Mouse (Mus musculus): Measurements from ENCODE around the gene Fbxo41. TPM values are rescaled to one million over a fixed set of nuclear protein-coding genes. Genes with fewer than 3 reads are reported as not detected.

Fbxo41 gene
- total RNA-seq (2021) (under 1 TPM in 1 of 2 experiments, not detected in 1; 0.02 TPM), polyA plus RNA-seq (2012; rRNA removed) (0.02 and 0.03 TPM in 2 replicates)
- long read RNA-seq, result 0 reads

- no peak for TF ChIP-seq EP300 (IDR thresholded peaks at IDR 0.05; ENCODE audit: insufficient read depth, low read depth, low read length)
- no peak for TF ChIP-seq POLR2A (IDR thresholded peaks at IDR 0.05; ENCODE audit: insufficient read depth, low read depth, low read length)
- no peak for TF ChIP-seq CTCF (IDR thresholded peaks at IDR 0.05)
- H3K4me1 ChIP-seq (ENCODE audit: control insufficient read depth, insufficient read depth, low read length), result no peaks in the 10 kb centered on the region
- no peak within 1 kb of the TSS for H3K9ac ChIP-seq (ENCODE audit: low read depth, low read length)
- peaks cover 11% of the 10 kb centered on the region for H3K27me3 ChIP-seq (ENCODE audit: control insufficient read depth, insufficient read depth, low read length)
- WGBS, result 3% methylated on average over 20 of the region's 22 CpGs
- no peak within 1 kb of the TSS for H3K27ac ChIP-seq
- DNase-seq, result peak in 1 of 2 experiments; percentile 8
- H3K4me3 ChIP-seq, result peak within 1 kb of the TSS; percentile 27
- H3K36me3 ChIP-seq (ENCODE audit: control insufficient read depth, insufficient read depth, low read length), result no peaks in the 10 kb centered on the region
- H3K79me2 ChIP-seq (replicated peaks; ENCODE audit: control insufficient read depth, insufficient read depth, low read length), result no peaks in the 10 kb centered on the region
- intact Hi-C loops (cut with DNase I), result no loop called here
Observed at GRCm38 (mm10) chr6:85502911-85503250, at the start of gene Fbxo41. Fbxo41 (minus strand) TSS chr6:85502994.

DNA sequence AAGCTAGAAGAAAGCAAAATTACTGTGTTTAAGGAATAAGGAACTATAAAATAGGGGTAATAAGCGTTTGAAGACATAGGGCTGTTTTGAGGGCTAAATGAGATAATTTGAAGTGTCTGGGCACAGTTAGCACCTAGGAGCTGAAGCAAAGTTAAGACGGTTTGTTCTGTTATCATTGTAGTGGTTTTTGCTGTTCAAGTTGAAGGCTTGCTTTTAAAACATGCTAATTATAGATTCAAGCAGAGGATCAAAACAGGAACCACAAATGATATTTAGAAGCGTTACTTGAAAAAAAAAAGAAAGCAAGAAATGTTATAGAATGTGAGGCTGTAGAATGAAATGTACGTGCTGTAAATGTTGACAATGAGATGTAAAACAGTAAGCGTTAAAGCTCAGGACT lies 44.8 kb upstream of the Fbxo41 start:
- Histone ChIP-seq H3K4me1 (ENCODE audit: control insufficient read depth, insufficient read depth, low read length) (no peaks in the 10 kb centered on the region), H3K27ac (no peak overlapping the region), H3K79me2 (replicated peaks; ENCODE audit: control insufficient read depth, insufficient read depth, low read length) (no peaks in the 10 kb centered on the region), H3K27me3 (ENCODE audit: control insufficient read depth, insufficient read depth, low read length) (no peaks in the 10 kb centered on the region), H3K36me3 (ENCODE audit: control insufficient read depth, insufficient read depth, low read length) (no peaks in the 10 kb centered on the region), H3K9ac (ENCODE audit: low read depth, low read length) (no peak overlapping the region), H3K4me3 (no peak overlapping the region)
- WGBS, result 64% methylated on average over 5 of the region's 5 CpGs
- TF ChIP-seq EP300 (IDR thresholded peaks at IDR 0.05; ENCODE audit: insufficient read depth, low read depth, low read length) (no peak), CTCF (IDR thresholded peaks at IDR 0.05) (no peak), POLR2A (IDR thresholded peaks at IDR 0.05; ENCODE audit: insufficient read depth, low read depth, low read length) (no peak)
- DNase-seq, result no peak
- intact Hi-C loops (cut with DNase I), result no loop called here

- no peak for DNase-seq
- intact Hi-C loops (cut with DNase I), result no loop called here
- Histone ChIP-seq H3K27me3 (ENCODE audit: control insufficient read depth, insufficient read depth, low read length) (no peaks in the 10 kb centered on the region), H3K9ac (ENCODE audit: low read depth, low read length) (no peak overlapping the region), H3K79me2 (replicated peaks; ENCODE audit: control insufficient read depth, insufficient read depth, low read length) (no peaks in the 10 kb centered on the region), H3K4me3 (no peak overlapping the region), H3K27ac (no peak overlapping the region), H3K36me3 (ENCODE audit: control insufficient read depth, insufficient read depth, low read length) (no peaks in the 10 kb centered on the region), H3K4me1 (ENCODE audit: control insufficient read depth, insufficient read depth, low read length) (no peaks in the 10 kb centered on the region)
- WGBS, result 75% methylated on average over 13 of the region's 13 CpGs
- no peak for TF ChIP-seq EP300 (IDR thresholded peaks at IDR 0.05; ENCODE audit: insufficient read depth, low read depth, low read length)
- no peak for TF ChIP-seq CTCF (IDR thresholded peaks at IDR 0.05)
- TF ChIP-seq POLR2A (IDR thresholded peaks at IDR 0.05; ENCODE audit: insufficient read depth, low read depth, low read length), result no peak
Observed at GRCm38 (mm10) chr6:85544251-85544881, 41.6 kb upstream of the Fbxo41 start.

DNA sequence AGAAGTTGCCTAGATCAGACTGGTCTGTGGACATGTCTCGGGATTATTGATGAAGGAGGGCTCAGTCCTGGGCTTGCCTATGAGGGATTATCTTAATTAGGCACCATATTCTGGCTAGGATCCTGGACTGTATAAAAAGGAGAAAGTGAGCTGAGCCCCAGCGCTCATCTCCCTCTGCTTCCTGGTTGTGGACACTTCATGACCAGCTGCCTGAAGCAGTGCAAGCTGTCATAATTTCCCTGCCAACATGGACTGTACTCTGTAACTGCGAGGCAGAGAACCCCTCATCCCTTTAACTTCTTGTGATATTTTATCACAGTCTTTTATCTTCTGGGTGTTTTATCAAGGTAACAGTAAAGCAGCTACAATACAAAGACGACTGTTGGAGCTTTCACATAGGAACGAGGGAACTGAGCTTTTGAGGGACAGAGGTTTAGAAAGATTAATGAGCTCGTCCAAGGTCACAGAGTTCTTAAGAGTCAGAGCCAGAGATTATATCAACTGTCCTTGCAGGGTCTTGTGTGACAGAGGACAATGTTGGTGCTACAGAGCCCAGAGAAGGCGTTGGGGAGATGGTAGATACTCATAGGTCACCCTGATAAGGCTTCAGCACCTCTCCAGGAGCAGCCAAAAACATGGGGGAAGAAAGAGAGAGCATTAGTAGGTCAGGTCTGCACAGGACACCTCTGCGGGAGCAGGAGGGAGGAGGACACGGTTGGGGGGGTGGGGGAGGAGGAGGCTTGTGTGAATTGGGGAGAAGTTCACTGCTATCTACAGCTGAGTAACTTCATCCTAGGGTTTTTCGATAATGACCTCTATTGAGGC lies 40.8 kb upstream of the Fbxo41 start:
- Histone ChIP-seq H3K27me3 (ENCODE audit: control insufficient read depth, insufficient read depth, low read length) (no peaks in the 10 kb centered on the region), H3K9ac (ENCODE audit: low read depth, low read length) (no peak overlapping the region), H3K36me3 (ENCODE audit: control insufficient read depth, insufficient read depth, low read length) (no peaks in the 10 kb centered on the region), H3K27ac (no peak overlapping the region), H3K4me3 (no peak overlapping the region), H3K4me1 (ENCODE audit: control insufficient read depth, insufficient read depth, low read length) (no peaks in the 10 kb centered on the region), H3K79me2 (replicated peaks; ENCODE audit: control insufficient read depth, insufficient read depth, low read length) (no peaks in the 10 kb centered on the region)
- TF ChIP-seq POLR2A (IDR thresholded peaks at IDR 0.05; ENCODE audit: insufficient read depth, low read depth, low read length) (no peak), CTCF (IDR thresholded peaks at IDR 0.05) (no peak), EP300 (IDR thresholded peaks at IDR 0.05; ENCODE audit: insufficient read depth, low read depth, low read length) (no peak)
- DNase-seq, result no peak
- intact Hi-C loops (cut with DNase I), result no loop called here
- 60% methylated on average over 10 of the region's 10 CpGs for WGBS

DNA sequence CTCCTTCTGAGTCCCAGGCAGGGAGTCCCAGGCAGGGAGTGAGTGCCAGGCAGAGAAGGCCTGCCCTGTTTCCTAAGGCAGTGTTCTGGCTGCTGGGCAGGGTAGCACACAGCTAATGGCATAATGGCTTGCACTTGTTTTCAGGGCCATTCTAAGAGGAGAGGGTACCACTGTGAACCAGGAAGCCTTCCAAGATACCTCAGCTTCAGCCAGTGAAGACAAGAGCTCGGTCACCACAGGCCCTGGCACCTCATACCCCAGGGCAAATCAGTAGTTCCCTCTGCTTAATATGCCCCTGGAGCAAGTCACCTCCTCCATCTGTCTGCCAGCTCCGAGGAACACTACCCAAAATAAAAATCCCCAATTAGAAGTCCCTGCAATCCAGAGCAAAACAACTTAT lies 20.0 kb upstream of the Fbxo41 start:
- H3K4me1 ChIP-seq (ENCODE audit: control insufficient read depth, insufficient read depth, low read length), result no peaks in the 10 kb centered on the region
- no peak overlapping the region for H3K9ac ChIP-seq (ENCODE audit: low read depth, low read length)
- WGBS, result 61% methylated on average over 2 of the region's 2 CpGs
- no peaks in the 10 kb centered on the region for H3K79me2 ChIP-seq (replicated peaks; ENCODE audit: control insufficient read depth, insufficient read depth, low read length)
- no peak overlapping the region for H3K27ac ChIP-seq
- no peaks in the 10 kb centered on the region for H3K27me3 ChIP-seq (ENCODE audit: control insufficient read depth, insufficient read depth, low read length)
- intact Hi-C loops (cut with DNase I), result no loop called here
- no peaks in the 10 kb centered on the region for H3K36me3 ChIP-seq (ENCODE audit: control insufficient read depth, insufficient read depth, low read length)
- TF ChIP-seq POLR2A (IDR thresholded peaks at IDR 0.05; ENCODE audit: insufficient read depth, low read depth, low read length) (no peak), EP300 (IDR thresholded peaks at IDR 0.05; ENCODE audit: insufficient read depth, low read depth, low read length) (no peak), CTCF (IDR thresholded peaks at IDR 0.05) (no peak)
- no peak for DNase-seq
- H3K4me3 ChIP-seq, result no peak overlapping the region

- 75% methylated on average over 5 of the region's 5 CpGs for WGBS
Observed at GRCm38 (mm10) chr6:85522026-85522425, 19.2 kb upstream of the Fbxo41 start.

More at GRCm38 (mm10) chr6:85522026-85522425, 19.2 kb upstream of the Fbxo41 start:
- intact Hi-C loops (cut with DNase I), result no loop called here
- TF ChIP-seq EP300 (IDR thresholded peaks at IDR 0.05; ENCODE audit: insufficient read depth, low read depth, low read length), result no peak
- no peaks in the 10 kb centered on the region for H3K79me2 ChIP-seq (replicated peaks; ENCODE audit: control insufficient read depth, insufficient read depth, low read length)
- H3K4me3 ChIP-seq, result no peak overlapping the region
- H3K27ac ChIP-seq, result no peak overlapping the region
- H3K9ac ChIP-seq (ENCODE audit: low read depth, low read length), result no peak overlapping the region
- no peaks in the 10 kb centered on the region for H3K27me3 ChIP-seq (ENCODE audit: control insufficient read depth, insufficient read depth, low read length)
- no peak for DNase-seq
- no peaks in the 10 kb centered on the region for H3K4me1 ChIP-seq (ENCODE audit: control insufficient read depth, insufficient read depth, low read length)
- no peaks in the 10 kb centered on the region for H3K36me3 ChIP-seq (ENCODE audit: control insufficient read depth, insufficient read depth, low read length)

Measured in heart, adult 2 months (tissue).